Mouse (Mus musculus): ENCODE results near the gene Rasl10b.

Rasl10b gene

DNA sequence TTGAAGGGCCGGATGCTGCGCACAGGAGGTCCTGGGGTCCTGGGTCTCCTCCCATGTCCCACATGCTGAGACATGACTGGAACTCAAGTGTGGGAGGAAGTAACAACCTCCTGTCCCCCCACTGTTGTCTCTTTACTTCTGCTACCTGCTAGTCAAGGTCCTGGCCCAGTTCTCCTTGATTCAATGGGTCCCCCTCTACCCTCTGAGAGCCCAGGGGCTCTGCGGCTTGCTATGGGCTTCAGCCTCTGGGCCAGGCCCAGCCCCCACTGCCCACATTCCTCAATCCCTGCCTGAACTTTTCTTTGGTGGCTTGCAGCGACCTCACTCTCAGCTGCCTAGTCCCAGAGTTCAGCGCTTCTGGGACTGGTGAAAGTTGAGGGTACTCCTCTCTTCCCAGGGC is 20.4 kb downstream of the Rasl10b start, which contains the start of gene Gas2l2:
TSS of gene Gas2l2 (minus strand) at position 101 of the 400 bp plus-strand sequence.
- DNase-seq (ENCODE audit: low read depth, low spot score) = no peak

DNA sequence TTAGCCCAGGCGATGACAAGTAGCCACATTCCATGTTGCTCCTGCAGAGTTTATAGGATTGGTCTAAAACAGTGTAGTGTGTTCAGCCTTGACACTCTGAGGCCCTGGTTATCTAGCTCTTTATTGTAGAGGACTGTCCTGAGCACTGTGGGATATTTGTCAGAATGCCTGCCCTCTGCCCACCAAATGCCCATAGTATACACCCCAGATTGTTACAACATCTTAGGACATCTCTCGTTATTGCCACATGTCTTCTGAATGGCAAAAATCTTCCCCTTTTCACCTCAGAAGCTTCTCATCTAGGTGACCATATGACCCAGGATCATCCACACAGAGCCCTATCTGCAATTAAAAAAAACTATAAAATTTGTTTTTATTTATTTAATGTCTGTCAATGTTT is 23.6 kb downstream of the Rasl10b start:
- no peak for DNase-seq (ENCODE audit: low read depth, low spot score)

DNA sequence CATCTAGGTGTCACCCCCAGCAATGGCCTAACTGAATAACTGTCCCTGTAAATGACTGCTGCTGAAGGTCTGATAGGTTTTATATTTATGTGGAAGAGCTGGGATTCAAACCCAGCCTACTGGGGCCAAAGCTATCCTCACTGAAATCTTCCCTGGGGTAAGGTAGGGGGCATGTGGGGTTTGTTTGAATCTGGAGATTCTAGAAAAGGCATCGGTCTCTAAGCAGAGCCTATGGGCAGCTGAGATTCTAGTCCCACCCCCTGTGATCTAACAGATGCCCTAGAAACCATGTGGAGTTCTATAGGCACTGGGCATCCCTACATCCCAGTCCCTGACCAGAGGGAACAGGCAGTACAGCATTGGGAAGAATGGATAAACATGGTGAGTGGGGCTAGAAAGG is 28.4 kb downstream of the Rasl10b start, which contains the start of gene 1700020L24Rik:
TSS of gene 1700020L24Rik (plus strand) at position 301 of the 400 bp plus-strand sequence.
- DNase-seq (ENCODE audit: low read depth, low spot score) = no peak

DNA sequence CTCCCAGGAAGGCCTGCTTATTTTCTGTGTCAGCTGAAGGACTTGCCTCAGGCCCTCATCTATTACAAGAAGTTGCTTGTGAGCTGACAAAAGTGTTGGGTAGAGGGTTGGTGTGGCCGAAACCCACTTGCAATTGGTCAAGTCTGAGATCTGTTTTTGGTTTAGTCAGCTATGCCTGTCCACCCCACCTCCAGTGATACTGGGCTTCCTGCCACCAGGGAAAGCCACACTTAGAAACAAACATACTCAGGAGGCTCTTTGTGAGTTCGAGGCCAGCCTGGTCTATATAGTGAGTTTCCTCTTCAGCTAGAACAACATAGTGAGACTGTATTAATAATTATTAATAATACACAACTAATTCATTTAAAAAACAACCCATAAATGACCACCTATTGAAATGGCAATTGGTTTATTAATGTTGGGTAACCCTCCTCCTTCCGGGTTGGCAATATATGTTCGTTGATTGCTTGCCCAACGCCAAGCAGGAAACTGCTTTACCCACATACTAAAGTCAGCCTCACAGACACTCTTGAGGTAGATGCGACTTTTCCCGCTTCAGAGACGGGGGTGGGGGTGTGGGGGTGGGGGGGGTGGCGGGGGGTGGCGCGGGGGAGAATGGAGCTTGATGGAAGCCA is 30.6 kb downstream of the Rasl10b start:
- no peak for DNase-seq (ENCODE audit: low read depth, low spot score)

DNA sequence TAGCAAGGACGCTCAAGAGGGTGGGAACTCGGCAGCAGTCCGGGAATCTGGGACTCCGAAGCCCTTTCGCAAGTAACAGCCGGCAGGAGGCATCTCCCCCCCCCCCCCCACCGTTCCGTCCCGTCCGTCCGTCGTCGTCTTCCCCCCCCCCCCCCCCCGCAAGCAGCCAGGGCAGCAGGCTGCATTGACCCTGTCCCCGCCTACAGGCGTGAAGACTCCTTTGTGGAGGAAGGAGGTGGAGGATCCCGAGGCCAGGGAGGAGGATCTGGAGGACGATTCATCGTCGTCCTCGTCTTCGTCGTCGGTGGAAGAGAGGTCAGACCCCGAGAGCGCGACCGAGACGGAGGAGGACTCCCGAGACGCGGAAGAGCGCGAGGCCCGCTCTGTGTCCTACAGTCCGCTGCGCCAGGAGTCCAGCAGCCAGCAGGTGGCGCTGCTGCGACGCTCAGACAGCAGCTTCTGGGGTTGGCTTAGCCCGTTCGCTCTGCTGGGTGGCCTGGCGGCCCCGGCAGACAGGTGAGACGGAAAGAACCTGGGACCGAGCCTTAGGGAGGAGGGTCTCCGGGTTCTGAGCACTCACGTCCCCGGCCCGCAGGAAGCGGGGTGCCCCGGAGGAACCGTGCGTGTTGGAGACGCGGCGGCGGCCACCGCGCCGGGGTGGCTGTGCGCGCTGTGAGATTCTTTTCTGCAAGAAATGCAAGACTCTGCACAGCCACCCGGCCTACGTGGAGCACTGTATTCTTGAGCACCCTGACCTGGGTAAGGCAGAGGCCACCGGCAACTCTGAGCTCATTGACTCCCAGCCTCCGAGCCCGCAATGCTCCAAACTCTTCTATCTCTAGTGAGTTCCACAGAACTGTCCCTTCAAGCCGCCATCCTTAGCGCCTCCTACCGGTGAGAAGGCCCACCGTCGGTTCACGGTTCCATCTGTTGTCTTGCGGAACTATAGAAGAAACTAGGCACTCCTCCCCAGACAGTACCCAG is 31.4 kb downstream of the Rasl10b start:
- peak; percentile 96 for DNase-seq (ENCODE audit: low read depth, low spot score)

DNA sequence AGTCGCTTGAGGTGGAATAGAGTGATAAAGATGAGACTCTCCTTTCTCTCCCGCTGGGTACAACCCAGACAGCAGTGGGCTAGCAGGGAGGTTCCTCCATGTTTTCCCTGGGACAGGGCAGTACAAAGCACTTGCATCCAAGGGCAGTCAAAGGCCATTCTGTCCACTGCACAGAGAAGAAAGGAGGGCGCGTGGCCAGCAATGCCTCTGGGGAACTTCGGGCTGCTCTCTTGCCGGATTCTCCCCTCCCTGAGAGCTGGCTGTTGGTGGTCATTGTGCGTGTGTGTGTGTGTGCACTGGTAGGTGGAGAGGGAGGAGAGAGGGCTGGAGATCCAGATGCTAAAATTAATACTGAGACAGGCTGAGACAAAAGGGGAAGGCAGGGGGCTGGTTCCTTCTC is 32.3 kb downstream of the Rasl10b start:
- no peak for DNase-seq (ENCODE audit: low read depth, low spot score)

DNA sequence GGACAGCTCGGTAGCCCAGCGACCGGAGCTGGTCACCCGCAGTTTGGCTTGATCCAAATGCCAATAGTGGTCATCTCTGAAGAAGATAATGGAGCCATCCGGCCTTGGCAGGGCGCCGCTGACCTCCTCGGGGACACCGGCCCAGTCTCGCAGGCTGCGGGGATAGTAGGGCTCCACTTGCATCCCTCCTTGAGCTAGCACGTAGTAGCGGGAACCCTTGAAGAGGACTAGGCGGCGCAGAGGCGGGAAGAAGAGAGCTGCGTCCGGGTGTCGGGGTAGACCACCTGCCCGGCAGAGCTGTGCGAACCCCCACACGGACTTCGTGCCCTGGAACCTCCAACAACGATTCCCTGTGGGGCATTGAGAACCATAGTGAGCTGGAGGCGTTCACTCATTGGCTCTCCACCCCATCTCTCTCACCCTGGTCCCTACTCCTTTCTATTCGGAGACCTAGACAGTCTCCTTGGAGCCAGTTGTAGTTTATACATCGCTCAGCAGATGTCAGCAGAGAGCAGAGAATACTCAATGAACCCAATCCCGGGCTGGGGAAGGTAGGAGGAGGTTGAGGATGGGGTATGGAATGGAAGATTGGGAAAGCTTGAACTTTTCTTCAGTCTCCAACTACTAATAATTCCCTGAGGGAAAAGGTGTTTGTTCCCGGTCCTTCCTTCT is 33.8 kb downstream of the Rasl10b start:
- DNase-seq (ENCODE audit: low read depth, low spot score) = peak; percentile 83

DNA sequence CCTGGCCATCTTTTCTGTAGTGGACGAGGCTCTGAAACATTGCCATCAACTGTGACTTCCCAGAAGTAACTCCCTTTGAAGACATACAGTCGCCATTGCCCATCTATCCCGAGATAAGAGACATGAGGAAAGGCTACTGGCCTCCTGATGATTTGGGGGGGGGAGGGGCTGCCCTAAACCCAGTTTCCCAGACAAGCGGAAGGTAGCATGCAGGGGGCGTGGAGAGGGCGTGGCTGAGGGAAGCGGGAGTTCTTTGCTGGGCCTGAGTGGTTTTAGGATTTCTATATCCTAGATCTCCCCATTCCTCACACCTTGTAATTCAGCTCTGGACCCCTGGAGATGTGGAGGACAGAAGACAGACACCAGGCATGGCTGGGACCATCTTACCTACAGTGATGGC is 34.9 kb downstream of the Rasl10b start:
- no peak for DNase-seq (ENCODE audit: low read depth, low spot score)

DNA sequence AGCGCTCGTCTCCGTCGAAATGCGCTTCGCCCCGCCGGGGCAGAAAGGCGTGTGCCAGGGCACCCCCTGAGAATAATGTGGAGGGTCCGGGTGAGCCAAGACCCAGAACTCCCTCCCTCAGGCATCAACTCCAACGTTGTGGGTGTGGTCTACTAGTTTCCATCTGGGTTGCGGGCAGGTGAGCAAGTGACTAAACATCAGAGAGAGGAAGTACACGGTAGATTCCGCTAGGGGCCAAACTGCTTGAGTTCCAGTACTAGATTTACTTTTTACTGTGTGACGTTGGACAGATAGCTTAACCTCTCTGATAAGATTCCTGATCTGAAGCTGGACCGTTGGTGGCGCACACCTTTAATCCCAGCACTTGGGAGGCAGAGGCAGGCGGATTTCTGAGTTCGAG is 36.1 kb downstream of the Rasl10b start:
- DNase-seq (ENCODE audit: low read depth, low spot score) = no peak

DNA sequence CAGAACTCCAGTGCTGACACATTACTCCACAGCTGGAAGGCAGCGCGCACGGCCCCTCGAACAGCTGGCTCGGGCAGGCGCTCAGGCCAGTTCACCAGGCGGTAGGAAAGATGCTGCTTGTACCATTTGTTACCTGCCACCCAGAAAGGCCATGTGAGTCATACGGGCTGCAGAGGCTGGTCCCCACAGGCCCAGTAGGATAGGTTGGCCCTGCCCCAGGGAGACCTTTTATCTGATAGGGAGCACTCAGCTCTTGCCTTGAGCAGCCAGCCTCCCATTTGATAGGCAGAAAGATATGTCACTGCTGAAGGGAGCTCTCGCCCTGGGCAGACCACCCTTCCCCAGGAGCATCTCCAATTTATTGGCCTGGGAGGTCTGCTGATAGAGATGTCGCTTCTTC is 38.7 kb downstream of the Rasl10b start:
- no peak for DNase-seq (ENCODE audit: low read depth, low spot score)

DNA sequence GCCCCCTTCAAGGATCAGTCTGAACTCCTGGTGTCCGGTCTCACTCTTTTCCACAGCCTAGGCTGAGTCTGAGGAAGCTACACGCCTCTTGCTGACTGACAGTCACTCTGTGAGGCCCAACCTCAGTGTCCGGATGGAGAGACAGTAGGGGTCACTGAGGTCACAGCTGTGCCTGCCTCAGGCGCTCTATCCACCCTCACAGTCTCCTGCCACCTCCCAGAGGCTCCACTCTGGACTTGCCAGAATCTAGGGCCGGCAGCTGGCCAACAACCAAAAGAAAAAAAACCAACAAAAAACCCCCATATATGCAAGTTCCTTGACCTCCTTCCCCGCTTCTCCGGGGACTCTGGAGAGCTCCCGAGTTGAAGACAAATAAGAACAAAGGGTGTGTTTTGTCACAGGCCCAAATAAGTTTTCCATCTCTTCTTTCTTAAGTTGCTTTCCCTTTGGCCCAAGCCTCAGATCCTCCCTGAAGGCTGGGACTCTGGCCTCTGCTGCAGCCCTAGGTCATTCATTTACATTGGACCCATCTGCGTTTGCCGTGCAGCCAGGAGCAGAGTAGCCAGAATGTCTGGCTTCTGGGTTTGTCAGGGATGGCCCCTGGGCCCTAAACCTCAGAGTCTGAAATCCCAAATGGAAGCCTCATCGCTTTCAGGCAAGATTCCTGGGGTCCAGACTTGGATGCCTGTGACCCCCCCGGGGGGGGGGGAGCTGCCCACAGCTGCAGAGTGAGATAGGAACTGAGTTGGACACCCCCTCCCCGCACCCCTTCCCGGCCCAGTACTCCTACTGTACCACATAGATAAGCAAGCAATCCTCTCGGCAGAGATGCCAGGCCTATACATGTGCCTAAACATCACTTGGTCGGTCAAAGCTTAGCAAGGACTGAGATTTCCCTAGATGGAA is 39.3 kb downstream of the Rasl10b start:
- no peak for DNase-seq (ENCODE audit: low read depth, low spot score)

DNA sequence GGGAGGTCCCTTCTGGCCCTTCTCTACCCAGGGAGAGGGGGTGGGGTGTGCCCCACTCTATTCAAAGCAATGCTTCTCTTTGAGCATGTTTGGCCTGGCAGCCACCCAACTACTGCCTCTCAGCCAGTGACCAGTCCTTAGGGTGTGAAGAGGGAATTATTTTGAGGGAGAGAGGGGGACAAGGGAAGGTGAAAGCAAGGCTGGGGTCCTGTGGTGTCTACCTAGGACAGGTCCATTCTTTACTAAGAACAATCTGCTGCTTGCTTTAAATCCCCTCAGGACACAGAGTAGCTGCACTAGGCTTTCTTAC is 39.9 kb downstream of the Rasl10b start:
- DNase-seq (ENCODE audit: low read depth, low spot score) = no peak

DNA sequence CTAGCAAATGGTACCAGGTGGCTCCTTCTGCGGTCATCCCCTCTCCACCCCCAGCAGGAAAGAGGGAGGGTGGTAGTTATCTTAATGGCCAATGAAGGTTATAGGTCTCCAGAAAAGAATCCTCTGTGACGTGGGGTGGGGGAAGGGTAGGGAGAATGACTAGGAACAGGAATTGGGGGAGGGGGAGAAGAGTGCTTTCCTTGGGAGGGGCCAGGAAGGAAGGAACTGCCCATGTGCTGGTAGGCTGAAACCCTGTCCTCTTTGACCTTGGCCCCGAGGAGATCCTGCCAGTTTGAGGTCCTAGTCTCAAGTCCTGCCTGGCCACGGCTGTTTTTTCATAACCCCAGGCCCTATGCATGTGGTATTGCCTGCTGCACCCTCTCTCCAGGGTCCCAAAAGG is 40.4 kb downstream of the Rasl10b start:
- DNase-seq (ENCODE audit: low read depth, low spot score) = no peak

DNA sequence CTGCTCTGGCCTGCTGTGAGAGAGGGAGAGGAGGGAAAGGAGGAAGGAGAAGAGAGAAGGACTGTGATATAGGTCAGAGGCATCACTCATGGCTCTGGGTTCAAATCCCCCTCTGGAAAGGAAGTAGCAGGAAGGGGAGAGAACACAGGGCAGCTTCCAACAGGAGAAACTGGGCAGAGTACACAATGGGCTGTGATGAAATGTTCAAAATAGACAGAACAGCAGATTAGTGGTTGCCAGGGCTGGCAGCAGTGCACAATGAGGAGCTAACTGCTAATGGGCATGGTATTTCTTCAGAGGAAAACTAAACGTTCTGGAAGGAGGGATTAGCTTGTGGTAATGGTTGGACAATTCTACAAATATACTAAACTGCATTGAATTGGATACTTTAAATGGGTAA is 41.6 kb downstream of the Rasl10b start:
- no peak for DNase-seq (ENCODE audit: low read depth, low spot score)

DNA sequence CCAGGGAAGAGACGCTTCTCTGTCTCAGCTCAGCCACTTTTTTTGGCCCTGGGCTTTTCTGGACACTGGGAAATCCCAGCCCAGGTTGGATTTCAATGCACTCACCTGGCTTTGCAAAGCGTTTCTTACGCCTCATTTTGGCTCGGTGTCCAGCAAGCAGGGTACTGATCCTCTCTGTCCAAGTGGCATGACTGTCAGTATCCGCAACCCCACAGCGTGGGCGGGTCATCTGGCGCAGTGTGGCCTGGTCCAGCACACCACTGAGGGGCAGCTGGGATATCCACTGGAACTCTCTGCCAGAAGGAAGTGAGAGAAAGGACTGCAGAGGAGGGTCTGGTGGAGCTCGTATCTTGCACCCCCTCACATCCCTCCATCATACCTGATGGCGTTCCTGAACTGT is 42.3 kb downstream of the Rasl10b start:
- DNase-seq (ENCODE audit: low read depth, low spot score) = no peak

DNA sequence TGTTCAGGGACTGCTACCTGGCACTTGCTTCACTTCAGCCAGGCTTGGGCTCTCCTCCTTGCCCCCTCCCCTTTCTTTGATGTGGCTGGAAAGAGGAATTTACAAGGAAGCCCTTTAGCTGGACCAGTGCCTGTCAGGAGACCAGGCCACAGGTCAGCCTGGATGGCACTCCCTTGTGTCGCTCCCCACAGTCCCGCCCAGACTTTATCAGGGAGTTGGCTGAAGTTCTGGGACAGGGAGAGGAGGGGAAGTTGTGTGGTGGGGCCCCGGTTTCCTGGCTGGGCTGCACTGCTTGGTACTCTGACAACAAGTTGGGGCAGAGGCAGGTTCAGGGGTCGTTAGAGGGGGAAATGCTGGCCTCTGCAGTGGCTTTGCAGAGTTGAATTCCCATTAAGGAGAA is 45.6 kb downstream of the Rasl10b start:
- no peak for DNase-seq (ENCODE audit: low read depth, low spot score)

DNA sequence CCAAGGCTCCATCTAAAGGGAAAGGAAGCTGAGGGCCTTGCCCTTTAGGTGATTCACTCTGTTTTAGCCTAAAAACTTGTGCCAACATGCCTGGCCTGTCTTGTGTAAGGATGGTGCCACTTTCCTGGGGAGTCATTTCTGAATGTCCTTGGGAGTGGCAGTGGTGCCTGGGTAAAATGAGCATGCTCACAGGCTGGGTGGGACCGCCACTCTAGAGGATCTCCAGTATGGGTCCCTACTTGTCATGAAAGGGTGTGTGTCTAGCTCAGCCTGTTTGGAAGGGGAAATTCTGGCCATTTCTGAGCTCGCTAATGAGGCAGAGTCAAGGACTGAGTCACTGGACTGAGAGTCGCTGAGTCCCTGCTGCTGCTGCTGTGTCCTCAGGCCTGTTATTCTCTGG is 46.7 kb downstream of the Rasl10b start:
- no peak for DNase-seq (ENCODE audit: low read depth, low spot score)

DNA sequence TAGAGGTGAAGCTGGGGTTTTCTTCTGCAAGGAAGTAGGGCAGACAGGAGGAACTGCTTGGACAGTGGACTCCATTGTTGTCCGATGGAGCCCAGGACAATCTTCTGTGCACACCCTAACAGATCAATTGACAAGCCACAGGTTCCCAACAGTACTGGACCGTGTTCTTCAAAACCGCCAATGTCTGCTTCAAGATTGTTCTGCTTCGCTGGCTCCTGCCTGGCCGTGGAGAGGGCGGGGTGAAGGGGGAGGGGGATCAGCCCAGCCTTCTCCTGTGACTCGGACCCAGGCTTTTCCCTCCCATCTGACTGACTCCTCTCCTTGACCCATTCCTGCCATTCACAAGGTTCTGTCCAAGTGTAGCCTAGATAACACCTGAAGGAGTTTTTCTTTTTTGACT is 48.3 kb downstream of the Rasl10b start:
- no peak for DNase-seq (ENCODE audit: low read depth, low spot score)

DNA sequence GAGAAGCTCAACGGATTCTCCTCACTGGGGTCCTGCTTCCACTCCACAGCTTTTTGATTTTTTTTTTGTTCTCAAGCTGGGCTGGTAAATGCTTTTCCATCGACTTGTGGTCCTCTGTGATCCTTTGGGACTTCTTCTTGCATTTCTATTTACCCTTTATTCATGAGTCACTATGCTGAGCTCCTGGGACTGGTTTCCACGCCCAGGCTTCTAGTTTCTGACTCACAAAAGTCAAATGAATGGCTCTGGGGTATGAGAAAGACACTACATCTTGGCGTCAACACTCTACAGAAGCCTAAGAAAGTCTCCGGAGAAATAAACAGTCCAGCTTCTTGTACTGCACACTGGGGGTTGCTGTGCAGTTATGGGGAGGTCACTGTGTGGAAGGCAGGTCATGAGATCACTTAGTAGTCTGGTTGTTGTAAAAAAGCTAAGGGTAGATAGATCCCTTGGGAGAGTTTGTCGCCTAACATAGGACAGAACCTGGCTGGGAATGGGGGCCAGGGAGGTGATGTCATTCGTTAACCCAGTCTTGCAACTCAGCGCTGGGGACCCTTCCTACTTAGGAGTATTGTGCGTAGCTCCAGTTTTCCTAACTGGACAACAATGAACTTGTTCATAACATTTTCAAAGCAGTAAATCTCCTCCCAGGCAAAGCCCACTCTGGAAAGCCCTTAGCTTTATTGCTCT is 49.1 kb downstream of the Rasl10b start:
- peak; percentile 43 for DNase-seq (ENCODE audit: low read depth, low spot score)

DNA sequence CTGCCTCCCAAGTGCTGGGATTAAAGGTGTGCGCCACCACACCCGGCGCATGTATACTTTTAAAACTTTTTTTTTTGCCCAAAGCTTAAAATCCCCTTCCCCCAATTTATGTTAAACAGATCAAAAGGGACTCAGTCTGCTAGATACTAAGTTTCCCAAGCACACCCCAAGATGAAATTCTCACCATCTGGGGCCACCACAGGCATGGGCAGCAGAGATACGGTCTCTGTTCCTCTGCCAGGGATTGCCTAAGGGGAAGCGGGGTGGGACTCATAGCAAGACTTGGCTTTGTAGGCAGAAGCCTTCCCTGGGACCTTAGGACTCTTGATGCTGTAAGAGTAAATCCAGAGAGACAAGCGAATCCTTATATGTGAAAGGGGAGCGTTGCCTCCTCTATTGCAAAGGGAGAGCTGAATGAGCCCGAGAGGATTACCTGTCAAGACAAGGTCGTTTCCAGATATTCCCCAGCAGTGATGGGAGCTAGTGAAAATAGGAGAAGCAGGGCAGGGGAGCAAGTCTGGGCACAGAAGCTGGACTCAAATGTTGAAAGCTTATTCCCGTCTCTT is 52.6 kb downstream of the Rasl10b start:
- no peak for DNase-seq (ENCODE audit: low read depth, low spot score)

Data from forelimb bud, embryonic 11.5 days (tissue).